Mouse (Mus musculus) kidney, postnatal 14 days (tissue): ENCODE results near the gene Ip6k3.

Experiments used
- DNase-seq: peaks from one replicate; pipeline ENCODE4 v3.0.0; 2022; ENCODE audit warnings: mixed read lengths

Ip6k3 gene

DNA sequence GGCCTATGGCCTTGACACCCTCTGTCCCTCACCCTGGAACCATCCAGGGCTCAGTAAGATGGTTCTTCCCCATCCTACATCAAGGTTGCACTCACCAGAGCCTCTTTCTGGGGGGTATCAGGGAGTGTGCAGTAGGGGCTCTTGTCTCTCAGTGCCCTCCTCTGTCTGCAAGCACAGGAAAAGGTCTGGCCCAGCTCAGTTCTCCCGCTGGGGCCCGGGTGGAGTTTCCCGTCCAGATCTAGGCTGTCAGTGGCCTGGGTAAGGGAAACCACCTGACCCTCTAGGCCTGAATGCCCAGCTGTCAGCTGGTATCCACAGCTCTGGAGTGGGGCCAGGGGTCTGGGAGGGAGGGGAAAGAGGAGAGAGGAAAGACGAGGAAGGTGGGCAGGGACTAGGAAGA lies at the start of gene Ip6k3:
Ip6k3 (minus strand) TSS at position 251 of the 400 bp plus-strand sequence.
- DNase-seq, result no peak

DNA sequence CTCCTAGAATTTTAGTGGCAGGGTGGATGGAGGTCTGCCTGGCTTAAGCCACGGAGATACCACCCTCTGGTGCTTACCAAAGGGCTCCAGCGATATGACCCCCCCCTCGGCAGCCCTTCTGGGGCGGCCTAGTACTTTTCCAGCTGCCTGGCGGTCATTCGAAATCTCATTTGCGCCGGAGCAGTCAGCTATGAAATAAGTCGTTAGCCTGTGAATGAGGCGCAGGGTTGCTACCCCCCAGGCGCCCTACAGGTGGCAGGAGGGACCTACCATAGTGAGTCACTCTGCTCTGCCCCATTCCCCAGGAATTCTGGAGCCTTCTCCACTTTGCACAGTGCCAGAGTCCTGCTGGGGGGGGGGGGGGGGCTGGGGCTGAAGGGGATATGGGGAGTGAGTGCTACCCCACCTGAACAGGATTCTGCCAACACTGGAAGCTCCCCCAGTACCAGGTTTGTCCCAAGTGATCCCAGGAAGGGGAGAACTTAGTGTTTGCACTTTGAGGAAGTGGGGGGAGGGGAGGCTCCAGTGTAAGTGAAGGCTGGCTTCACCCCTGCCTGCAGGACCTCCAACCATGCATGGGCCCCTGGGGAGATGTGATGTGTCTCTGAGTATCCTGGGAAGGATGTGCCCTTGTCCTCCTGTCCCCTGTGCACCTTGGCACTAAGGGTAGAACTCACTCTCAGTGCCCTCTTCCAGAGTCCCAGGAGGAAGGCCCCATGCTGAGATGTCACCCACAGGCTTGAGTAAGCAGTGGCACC lies 45.4 kb upstream of the Ip6k3 start:
- peak; percentile 93 for DNase-seq

DNA sequence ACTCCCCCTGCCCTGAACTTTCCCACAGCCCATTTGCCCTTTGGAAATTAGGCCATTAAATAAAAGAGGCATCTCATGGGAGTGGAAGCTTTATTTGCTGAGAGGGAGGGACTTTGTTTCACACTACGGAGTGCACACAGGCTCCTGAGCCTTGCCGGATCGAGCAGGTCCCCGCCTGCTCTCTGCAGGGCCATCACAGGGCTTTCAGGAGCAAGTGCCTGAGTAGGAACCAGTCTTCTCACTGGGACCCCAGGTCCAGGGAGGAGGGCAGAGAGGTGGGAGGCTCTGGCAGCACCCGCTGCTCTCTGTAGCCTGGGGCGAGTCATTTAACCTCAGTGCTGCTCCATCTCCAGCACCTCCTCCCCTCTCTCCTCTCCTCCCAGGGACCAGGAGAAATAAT lies 44.4 kb upstream of the Ip6k3 start:
- DNase-seq, result peak; percentile 71

DNA sequence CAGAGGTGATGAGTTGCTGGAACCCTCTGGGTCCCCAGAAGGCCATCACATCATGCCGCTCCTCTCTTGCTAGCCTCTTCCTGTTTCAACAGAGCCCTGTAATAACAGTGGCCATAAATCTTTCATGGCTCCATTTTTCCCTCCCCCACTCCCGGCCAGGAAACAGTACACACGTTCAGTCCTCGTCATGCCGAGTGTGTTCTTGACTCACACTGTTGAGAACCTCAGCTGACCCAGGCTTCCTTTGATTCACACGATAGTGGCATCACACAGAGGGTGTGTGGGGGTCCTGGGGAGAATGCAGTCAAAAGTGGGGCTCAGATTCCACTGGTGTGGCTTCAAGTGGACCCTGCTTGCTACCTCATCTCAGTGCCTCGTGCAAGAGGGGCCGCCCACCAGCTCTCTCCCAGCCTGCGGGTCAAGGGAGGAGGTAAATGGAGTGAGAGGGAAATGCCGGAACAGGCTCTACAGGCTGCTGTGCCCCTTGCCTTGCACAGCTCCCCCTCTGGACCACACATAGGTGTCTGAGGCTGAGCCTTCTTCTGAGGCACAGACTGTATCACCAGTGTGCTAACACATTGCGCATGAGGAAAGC lies 39.6 kb upstream of the Ip6k3 start:
- DNase-seq, result peak; percentile 71

DNA sequence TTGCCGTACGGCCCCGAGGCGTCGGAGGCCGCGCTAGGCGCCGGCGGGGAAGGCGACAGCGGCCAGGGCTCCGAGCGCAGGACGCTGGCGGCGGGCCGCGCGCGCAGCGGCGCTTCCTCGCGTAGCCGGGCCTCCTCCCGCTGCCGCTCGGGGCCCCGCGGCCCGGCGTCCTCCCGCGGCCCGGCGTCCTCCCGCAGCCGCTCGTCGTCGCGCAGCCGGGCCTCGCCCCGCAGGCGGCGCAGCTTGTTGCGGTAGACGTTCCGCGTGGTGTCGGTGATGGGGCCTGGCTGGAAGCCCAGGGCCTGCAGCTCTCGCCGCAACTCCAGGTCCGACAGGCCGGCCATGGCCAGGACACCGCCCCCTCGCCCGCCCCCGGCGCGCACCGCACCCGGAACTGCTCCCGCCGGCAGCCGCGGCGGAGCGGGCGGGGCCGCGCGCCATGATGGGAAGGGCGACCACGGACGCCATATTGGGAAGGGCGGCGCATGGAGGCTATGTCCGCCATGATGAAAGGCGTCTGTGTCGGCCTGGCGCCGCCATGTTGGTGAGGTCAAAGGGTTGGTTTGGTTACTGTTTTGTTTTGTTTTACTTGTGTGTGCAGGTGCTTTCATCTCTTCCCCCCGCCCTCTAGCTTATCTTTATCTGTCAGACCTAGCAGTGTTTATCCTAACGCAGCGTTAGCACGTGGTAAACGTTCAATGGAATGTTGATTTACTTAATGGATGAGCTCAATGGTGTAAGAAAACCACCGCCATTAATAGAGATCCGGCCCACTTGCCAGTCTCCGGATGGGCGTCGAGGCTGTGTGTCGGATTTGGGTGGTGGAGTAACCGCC lies 36.7 kb upstream of the Ip6k3 start, which contains the start of gene Lemd2:
Lemd2 (minus strand) TSS at position 395 of the 835 bp plus-strand sequence.
- peak; percentile 98 for DNase-seq

DNA sequence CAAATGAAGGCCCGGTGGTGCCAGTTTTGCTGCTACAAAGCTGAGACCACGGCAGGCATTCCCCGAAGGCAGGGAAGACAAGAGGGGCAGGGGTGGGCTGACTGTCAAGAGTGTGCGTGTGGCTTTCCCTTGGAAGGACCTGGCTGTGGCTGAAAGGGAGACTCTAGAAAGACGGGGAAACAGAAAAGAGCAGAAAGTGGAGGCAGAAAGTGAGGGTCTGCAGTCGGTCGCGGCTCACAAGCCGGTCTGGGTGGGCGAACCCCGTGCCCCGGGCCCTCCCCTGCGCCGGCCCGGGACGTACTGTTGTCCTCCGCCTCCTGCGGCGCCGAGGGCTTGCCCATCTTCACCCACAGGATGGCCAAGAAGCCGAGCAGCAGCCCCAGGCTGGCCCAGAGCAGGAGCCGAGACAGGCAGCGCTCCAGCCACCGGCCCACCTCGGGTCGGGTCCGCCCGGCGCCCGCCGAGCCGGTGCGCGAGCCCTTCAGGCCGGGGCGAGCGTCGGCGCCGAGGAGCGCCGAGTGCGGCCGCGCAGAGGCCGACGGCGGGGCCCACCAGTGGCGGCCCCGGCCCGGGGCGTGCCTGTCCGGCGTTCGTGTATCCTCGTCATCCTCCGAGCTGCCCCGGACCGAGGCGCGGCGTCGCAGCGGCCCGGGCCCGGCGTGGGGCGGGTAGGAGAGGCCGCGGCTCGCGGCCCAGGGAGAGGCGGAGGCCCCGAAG lies 35.9 kb upstream of the Ip6k3 start:
- DNase-seq, result no peak

DNA sequence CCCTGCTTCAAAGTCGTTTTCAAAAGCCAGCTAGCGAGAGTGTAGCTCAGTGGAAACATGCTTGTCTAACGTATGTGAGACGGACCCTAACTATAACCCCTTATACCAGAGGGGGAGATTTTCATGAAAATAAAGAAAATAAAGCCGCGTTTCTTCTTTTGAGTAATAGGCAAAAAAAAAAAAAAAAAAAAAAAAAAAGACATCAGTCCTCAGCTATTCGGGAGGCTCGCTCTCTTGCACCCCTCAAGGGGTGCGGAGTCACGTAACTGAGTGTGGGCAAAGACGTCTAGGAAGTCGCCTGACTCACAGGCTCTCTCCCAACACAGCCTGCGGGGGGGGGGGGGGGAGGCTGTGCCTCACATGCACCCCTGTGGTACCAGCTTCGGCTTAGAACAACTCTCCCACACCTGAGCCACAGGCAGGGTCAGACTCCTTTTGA lies 35.3 kb upstream of the Ip6k3 start:
- DNase-seq, result no peak

DNA sequence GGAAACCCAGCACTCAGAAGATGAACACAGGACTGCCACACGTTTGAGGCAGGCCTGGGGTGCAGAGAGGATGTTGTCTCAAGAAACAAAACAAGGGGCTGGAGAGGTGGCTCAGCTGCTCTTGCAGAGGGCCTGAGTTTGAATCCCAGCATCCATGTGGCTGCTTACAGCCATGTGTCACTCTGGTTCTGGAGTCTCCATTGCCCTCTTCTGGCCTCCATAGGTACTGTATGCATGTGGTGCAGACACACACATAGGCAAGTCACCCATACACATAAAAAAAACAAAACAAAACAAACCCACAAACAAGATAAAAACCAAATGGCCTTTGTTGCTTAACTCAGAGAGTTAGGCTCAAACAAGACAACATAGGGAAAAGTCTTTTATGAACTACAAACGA lies 34.4 kb upstream of the Ip6k3 start:
- DNase-seq, result no peak

DNA sequence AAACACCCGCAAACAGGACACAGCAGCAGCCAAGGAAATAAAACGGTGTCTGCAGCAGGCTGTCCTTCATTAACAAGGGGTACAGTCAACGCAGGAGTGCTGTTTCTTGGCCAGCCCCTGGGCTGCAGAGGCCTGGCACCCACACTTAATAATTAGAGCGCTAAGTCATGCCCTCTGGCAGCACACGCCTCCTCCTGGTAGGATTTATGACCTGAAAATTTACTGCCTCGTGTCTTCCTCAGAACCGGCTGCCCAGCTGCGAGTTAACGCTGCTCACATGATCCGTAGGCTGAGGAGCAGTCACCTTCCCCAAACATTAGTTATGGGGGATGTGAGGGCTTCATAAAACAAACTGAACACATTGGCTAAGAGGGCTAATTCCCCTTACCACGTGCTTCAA lies 33.2 kb upstream of the Ip6k3 start:
- peak; percentile 42 for DNase-seq

DNA sequence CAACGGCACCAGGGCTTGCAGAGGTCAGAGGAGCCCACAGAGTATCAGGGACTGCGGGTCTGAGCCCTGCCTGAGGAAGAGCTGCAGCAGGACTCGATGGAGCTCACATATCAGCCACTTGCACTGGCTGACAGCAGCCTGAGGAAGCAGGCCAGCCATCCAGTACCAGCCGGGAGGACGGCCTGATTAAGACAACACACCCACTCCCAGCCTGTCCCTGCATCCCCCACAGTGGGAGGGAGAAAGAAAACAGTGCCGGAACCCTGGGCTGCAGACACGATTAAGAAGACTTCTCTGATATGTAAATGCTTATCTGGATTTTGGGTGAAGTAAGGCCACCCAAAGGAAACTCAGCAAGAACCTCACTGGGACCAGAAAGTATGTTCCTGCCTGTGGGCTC lies 32.3 kb upstream of the Ip6k3 start:
- no peak for DNase-seq

DNA sequence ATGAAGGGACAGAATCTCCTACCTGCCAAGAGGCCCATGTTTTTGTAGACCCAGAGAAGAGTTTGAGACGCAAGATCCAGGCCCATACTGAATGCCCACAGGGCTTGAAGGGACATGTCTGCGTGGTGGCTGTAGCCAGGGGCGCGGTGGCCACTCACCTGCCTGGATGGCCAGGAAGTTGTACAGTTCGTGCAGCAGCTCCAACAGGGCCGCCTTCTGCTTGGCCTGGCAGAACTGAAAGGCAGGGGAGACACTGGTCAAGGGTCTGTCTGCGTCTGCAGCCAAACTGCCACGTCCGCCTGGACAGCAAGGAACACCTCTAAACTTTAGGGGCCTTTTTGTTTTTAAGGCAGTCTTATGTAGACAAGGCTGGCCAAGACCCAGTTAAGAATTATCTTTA lies 31.6 kb upstream of the Ip6k3 start:
- DNase-seq, result no peak

DNA sequence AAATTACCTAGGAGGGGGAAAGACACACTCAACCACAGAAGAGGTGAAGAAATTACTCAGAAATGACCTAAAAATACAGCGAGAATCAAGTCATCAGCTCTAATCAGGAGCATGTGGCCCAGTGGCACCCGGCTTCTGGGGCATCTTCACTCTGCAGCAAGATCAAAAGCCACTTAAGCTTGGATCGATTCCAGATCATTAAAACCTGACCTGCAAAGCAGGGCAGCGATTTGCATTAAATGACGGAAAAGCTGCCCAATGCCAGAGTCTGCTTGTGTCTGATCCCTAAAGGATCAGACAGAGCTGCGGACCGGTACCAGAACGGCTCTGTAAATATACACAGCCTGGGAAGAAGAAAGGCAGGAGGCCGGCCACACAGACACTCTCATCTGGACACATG lies 28.6 kb upstream of the Ip6k3 start:
- no peak for DNase-seq

DNA sequence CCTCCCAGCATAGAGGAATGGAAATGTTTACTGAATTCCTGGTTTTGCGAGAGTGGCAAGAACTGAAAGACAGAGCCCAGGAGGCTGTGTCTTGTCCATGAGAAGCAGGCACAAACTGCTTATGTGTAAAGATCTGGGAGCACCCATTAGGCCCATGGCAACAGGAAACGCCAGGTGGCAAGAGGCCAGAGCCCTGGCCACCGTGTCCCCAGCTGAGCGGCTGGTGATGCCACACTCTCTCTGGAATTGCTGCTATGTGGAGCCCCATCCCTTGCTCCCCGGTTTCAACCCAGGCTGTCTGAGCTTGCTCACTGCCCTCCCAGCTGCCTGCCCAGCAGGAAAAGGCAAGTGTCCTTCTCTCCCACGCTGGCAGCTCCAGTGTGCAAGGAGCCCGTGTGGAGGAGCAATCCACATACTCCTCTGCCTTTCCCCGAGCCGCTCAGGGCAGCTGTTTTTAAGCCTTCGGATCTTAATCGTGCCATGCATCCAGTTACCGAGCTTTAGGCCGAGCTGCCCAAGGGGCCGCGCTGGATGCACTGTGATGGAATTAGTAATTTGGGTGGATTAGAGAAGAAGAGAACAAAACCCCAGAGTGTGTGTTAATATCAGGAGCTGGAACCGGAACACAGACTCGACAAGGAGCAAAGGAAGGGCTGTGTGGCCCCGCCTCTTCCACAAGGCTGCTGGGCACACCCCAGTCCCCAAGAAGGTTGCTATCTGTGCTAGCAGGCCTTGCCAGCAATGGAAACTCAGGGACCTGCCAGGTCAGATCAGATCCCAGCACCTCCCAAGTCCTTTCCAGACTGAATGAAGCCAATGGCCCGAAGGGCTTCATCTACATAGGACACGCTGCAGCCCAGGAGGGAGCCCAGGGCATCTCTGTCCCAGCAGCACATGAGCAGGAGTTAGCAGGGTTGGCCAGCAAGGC lies 26.9 kb upstream of the Ip6k3 start:
- DNase-seq, result no peak

DNA sequence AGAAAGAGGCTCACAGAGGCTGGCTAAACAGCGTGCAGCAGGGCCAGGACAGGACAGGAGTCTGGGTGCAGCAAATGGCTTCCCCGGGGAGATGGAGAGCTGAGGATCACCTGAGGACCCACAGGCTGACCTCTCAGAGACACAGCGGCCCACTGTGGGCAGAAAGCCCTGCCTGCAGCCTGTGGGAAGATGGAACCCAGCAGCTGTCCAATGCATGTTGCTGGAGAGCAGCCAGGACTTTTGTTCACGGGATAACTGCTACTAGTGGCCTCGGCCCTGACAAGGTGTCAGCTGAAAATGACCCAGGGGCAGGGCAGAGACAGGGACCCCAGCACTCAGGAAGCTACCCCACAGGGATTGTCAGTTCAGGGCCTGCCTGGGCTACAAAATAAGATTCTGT lies 24.2 kb upstream of the Ip6k3 start:
- no peak for DNase-seq

DNA sequence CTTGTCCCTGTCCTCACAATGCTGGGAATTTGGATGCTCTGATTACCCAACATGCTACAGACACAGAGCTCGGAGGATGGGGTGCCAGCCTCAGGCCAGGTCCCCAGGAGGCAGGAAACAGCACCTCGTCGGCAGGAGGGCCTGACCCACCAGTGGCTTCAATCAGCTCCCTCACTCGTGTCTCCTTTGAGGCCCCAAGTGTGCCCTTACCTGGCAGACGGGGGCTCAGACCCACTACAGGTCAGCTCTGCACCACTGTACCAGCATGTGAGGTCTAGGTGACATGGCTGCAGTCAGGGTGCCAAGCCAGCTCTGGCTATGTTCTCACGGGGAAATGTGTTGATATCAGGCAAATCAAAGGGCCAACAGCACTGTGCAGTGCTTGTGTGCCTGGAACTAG lies 23.6 kb upstream of the Ip6k3 start:
- DNase-seq, result no peak

DNA sequence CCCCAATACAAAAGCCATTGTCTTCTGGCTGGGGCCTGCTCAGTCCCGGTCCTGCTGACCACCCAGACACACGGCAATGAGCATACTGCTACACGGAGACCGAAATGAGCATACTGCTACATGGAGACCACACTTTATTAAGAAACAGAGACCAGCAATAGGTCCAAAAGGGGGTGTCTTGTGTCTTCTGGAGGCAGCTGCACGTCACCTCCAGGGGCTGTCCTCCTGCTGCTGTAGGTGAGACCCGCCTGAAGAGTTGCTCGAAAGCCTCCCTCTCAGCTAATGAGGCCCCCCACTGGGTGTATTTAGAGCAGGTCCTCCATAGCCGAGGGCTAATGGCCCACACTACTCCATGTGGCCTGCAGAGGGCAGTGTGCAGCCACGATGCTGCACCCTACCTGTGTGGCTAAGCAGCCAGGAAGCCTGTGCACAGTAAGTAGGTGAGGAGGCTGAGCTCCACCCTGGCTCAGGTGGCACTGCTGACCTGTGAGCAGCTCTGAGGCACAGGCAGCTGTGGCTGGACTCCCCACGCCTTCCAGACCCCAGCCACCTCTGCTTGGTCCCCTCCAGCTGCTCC lies 22.1 kb upstream of the Ip6k3 start:
- DNase-seq, result peak; percentile 73

DNA sequence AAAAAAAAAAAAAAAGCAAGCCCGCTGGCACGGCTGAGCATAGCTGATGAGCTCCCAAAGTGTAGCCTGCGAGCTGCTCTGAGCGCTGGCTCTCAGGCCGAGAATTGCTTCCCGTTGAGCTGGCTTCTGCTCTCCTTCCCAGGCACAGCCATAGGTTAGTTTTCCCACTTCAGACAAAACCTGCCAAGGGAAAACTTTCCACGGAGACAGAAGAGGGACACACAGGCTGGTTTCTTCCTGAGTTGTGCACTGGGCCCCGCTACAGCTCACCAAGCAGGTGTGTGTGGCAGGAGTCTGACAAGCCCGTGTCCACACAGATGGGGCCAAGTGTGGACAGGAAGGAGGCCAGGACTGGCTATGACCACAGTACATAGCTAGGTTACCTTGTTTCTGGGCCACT lies 21.3 kb upstream of the Ip6k3 start:
- no peak for DNase-seq

DNA sequence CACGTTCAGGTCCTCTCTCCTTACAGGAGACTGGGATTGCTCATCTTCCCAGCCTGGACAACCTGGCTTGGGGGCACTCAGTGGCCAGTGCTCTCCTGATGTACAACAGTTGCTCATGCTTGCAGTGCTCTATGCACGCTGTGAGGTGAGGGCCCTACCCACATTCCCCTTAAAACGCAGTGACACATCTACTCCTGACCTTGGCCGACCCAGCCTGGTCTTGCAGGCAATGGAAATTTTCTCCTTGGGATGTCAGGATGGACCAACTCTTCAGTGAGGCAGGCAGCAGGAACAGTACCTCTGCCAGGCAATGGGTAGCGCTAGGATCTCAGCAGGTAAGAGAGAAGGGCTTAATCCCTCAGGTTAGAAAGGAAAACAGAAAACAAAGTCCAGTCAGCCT lies 19.5 kb upstream of the Ip6k3 start:
- no peak for DNase-seq

DNA sequence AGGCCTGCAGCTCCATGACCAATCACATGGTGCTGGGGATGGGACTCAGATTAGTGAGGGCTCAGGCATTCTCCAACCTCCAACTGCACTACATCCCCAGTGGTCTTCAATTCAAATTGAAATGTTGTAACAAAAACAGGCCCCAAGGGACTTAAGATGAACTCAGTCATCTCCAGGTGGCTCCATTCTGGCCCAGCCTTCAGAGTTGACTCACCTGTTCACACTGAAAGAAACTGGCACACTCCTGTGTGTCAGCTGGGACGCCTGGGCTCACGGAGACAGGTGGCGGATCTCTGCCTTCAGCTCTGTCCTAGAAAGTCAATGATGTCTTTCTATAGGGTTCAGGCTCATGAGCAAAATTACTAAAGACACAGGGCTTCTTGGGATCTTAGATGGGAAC lies 18.5 kb upstream of the Ip6k3 start:
- DNase-seq, result no peak

DNA sequence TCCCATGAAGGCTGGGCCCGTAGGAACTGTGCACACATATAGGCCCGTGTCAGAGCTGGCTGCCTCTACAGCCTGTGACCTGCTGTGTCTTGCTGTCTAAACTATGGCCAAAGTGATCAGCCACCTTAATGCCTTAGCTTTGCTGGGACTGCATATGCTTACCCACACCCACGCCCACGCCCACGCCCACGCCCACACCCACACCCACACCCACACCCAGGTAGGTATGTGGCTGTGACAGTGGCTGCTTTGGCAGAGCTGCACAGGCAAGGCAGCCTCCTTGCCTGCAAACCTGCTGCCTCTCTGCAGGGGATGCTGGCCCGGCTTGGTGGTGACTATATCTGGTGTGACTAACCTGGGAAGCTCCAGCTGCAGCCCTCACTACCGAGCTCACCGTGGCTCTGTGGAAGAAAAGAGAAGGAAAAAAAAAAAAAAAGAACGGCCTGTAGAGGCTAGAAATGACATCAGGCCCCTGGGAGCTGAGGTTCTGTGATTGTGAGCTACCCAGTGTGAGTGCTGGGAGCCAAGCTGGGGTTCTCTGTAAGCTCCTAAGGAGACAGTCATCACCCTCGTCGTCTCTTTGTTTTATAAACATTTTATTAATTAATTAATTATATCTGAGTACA lies 16.2 kb upstream of the Ip6k3 start:
- no peak for DNase-seq

DNA sequence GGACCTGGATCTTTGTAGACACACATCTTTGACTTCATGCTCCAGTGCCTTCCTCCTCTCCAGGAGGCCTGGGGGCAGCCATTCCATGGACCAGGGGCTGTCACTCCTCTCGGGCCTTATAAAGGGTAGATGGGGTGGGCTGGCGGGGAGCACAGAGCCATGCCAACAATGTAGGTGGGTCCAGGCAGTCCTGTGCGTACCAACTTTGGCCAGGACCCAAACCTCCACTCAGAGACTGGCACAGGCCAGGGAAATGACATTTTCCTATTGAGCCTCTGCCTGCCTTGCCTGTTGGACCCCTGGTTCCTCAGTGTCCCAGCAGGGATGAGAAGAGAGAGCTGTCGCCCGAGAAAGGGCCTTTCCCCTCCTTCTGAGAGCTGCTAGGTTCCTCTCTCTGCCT lies 14.8 kb upstream of the Ip6k3 start:
- DNase-seq, result no peak
